8 mouse cellular contexts compared by ENCODE assay signal in the genomic region with DNA sequence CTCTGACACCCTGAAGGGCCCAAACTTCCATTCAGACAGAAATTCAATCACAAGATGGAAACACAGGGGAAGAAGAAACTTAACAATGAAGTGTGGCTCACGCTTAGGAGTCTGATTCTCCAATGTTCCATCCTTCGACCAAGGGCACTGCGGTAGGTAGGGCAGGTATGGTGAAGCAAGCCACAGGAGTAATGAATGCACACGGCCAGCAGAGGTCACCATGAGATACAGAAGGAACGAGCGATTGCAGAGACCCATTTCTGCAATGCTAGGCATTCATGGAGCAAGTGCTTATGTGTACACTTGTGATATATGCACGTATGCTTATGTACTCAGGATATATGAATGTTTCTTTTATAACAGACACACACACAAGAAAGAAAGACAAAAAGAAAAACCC. TPM values are rescaled to one million over a fixed set of nuclear protein-coding genes. Genes with fewer than 3 reads are reported as not detected.
DNase-seq lines count a peak whose midpoint lies in the region; ATAC-seq and TF ChIP-seq lines count a peak whose summit lies in the region.

No protein-coding gene starts in this region.

- H3K4me2 ChIP-seq in liver, embryonic 12.5 days, result no peak overlapping the region

- no peak for TF ChIP-seq POLR2A in cerebellum, adult 2 months (IDR thresholded peaks at IDR 0.05; ENCODE audit: borderline replicate concordance, insufficient read depth, low read length)

- 66% methylated on average over 7 of the region's 7 CpGs for WGBS in cerebellum, adult 2 months
- WGBS in liver, embryonic 12.5 days (ENCODE audit: insufficient replicate concordance), result 56% methylated on average over 7 of the region's 7 CpGs

- no peak overlapping the region for H3K9ac ChIP-seq in liver, embryonic 12.5 days

- no peak overlapping the region for H3K4me3 ChIP-seq in cerebellum, adult 2 months (replicated peaks; ENCODE audit: insufficient read depth, low read depth, low read length)
- no peak overlapping the region for H3K4me3 ChIP-seq in liver, embryonic 12.5 days

- H3K9me3 ChIP-seq in liver, embryonic 12.5 days (replicated peaks), result no peaks in the 10 kb centered on the region

- TF ChIP-seq CTCF in cerebellum, adult 2 months (IDR thresholded peaks at IDR 0.05; ENCODE audit: borderline replicate concordance, insufficient read depth, low read depth, low read length), result peak; percentile 57; the same call in 1 of the 2 replicates

- peaks cover 31% of the 10 kb centered on the region for H3K36me3 ChIP-seq in liver, embryonic 12.5 days

- H3K27ac ChIP-seq in cerebellum, adult 2 months (ENCODE audit: insufficient read depth, low read length), result no peak overlapping the region
- no peak overlapping the region for H3K27ac ChIP-seq in liver, embryonic 12.5 days

- no peak for ATAC-seq in liver, embryonic 12.5 days

- peak in 1 of 2 experiments; percentile 28 for DNase-seq in cerebellum, adult 2 months
- no peak for DNase-seq in cerebellum, adult 8-10 months
- DNase-seq in liver, result peak; percentile 29
- peak; percentile 23 for DNase-seq in adrenal gland, postnatal 25 days
- peak; percentile 48 for DNase-seq in heart, postnatal 4 days
- DNase-seq in lung, postnatal 36 days, result peak; percentile 51
- peak; percentile 15 to 19 for DNase-seq in urinary bladder, postnatal 36 days (ENCODE audit: low spot score in 2 of 2)

- H3K27me3 ChIP-seq in cerebellum, adult 2 months (ENCODE audit: control insufficient read depth, insufficient read depth, low read length), result no peaks in the 10 kb centered on the region
- no peaks in the 10 kb centered on the region for H3K27me3 ChIP-seq in liver, embryonic 12.5 days (replicated peaks)

- no peaks in the 10 kb centered on the region for H3K4me1 ChIP-seq in cerebellum, adult 2 months (ENCODE audit: control insufficient read depth, insufficient read depth, low read length)
- H3K4me1 ChIP-seq in liver, embryonic 12.5 days, result no peaks in the 10 kb centered on the region

RNA-seq across cellular contexts. Expression of a gene that starts 26.9 kb away (rescaled TPM):
- polyA plus RNA-seq in cerebellum, adult 2 months (2012; rRNA removed), result 38.5 and 39.3 TPM in 2 replicates
- 15.3 and 18.2 TPM in 2 replicates for polyA plus RNA-seq in liver, embryonic 12.5 days (2016; fragmentation: Nextera tagmentation; extraction: Ambion mirVana)
- 111 and 116 TPM in 2 replicates for total RNA-seq in adrenal gland, postnatal 25 days (2021)
- total RNA-seq in heart, postnatal 4 days (2021), result 10 to 100 TPM; 41.1 to 45.5 TPM

RNA-seq across cellular contexts. Expression of a gene that starts 36.3 kb away (rescaled TPM):
- 39.4 and 40.0 TPM in 2 replicates for polyA plus RNA-seq in cerebellum, adult 2 months (2012; rRNA removed)
- polyA plus RNA-seq in liver, embryonic 12.5 days (2016; fragmentation: Nextera tagmentation; extraction: Ambion mirVana), result 92.7 and 96.5 TPM in 2 replicates
- total RNA-seq in adrenal gland, postnatal 25 days (2021), result 75.1 and 76.7 TPM in 2 replicates
- 10 to 100 TPM; 68.5 to 75.9 TPM for total RNA-seq in heart, postnatal 4 days (2021)
